Mouse (Mus musculus): ENCODE data around the gene Vps16.

The Vps16 gene

DNA sequence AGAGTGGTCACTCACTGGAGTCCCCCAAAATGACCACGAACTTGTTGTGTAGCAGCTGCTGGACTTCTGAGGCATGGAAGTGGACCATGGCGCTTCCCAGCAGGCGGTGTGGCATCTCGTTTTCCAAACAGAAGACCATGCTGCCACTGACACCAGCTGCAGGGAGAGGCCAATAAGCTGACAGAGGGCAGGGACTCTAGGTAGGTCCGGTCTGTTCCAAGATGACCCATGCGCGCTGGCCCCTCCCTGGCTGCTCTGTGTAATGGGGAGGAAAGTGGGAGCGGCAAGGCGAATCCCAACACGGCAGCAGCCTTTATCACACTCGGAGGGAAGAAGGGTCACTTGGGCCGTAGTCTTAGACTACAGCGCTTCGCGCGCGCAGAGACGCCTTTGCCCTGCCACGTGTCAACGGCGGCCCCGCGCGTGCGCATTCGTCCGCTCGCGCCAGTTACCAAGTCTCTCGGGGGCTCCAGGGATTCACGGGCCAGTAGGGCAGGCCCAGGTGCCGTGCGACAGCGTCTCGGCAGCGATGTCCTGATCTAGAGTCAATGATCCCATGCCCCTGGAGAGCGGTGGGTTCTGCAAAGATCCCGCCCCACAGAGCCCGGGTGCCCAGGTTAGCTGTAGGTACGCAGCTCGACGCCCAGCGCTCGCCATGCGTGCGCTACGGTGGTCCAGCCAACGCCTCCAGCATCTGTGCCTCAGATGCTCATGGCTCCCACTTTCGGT is 578 bp upstream of the Vps16 start:
- peak; percentile 79 for DNase-seq

DNA sequence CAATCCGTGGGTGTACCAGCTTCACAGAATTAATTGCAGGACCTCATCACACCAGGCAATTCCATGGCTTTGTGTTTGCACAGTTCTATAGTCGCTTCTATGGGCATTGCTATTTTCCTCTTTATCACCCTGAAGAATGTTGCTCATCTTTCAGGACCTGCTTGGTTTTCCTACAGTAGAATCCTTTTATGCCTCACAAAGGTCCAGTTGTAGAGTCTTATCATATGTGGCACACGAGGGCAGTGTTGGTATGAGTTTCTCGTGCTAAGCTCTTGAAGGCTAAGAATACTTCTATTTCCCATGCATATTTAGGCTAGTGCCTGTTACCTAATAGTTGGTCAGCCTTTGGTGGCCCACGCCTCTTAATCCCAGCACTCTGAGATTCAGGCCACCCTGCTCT is 973 bp downstream of the Vps16 start:
- DNase-seq = no peak

- no peak for DNase-seq
Observed at GRCm38 (mm10) chr2:130429851-130430250, 5.7 kb downstream of the Vps16 start.

DNA sequence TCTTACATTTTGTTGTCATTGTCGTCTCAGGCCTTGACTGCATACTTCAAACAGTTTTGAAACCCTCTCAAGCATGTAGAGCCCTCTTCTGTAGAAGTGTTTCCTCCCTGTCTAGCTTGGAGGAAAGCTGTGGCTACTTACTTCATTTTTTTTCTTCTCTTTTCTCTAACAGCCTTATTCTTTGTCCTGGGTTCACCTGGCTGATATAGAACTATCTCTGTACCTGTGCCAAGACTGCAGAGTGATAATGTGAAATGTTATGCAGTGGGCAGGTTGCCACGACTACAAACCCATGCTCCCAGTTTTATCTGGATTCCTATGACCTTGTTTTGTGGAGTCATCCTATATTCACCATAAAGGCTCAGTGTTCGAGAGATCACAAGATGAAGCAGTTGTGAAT is 6.3 kb downstream of the Vps16 start:
- DNase-seq = no peak

GRCm38 (mm10) chr2:130432157-130432556 is 8.0 kb downstream of the Vps16 start:
- DNase-seq = no peak

DNA sequence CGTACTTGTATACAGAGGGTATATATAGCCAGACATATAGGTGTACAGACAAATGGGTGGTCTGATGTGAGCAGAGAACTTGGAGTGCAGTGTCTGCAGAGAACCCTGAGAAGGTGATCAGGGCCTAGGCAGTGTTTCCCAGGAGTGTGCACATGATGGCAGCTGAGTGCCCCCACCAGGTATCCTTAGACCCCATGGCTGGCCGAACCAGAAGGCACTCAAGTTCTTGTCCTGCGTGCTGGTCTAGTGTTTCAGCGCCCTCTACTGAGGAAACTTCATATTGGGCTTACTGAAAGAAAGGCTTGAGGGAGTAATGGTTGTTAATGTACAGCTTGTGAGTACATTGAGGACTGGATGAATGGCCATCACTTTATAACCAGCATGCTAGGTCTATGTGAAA is 9.0 kb downstream of the Vps16 start:
- peak; percentile 47 for DNase-seq

DNA sequence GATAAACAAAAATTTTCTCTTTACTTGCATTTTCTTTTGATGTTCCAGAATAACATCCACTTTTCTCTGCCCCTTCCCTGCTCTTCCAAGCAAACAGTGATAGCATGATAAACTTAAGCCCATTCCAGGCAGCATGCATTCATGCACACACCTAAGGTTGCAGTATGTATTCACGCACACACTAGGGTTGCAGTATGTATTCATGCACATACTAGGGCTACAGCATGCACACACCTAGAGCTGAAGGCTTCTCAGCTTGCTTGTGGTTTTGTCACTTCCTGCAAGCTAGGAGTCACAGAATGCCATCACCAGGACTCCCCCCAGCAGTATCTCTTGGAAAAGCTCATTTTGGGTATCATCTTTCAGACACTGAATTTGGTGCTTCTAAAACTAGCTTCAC is 12.6 kb downstream of the Vps16 start:
- no peak for DNase-seq

DNA sequence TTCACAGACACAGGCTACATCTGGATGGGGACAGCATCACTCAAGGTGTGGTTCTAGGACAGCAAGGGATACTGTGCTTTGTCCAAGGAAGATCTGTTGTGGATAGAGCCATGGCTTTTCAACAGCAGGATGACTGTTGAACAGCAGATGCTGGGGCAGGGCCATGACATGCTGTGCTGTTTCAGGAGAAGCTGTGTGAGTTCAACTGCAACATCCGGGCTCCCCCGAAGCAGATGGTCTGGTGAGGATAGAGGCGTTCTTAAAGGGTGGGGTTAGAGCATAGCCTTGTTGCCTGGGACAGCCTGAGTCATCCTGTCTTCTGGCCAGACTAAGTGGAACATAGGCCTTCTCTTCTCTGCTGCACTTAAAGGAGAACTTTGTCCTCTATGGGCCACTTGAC is 14.7 kb downstream of the Vps16 start:
- DNase-seq = no peak

GRCm38 (mm10) chr2:130439840-130440480 is 15.8 kb downstream of the Vps16 start:
- no peak for DNase-seq

- no peak for DNase-seq
Observed at GRCm38 (mm10) chr2:130442162-130442561, 18.0 kb downstream of the Vps16 start.

GRCm38 (mm10) chr2:130448449-130448848 is 24.3 kb downstream of the Vps16 start:
- DNase-seq = no peak

- DNase-seq = peak; percentile 16
Observed at GRCm38 (mm10) chr2:130449021-130449793, 25.1 kb downstream of the Vps16 start.

DNA sequence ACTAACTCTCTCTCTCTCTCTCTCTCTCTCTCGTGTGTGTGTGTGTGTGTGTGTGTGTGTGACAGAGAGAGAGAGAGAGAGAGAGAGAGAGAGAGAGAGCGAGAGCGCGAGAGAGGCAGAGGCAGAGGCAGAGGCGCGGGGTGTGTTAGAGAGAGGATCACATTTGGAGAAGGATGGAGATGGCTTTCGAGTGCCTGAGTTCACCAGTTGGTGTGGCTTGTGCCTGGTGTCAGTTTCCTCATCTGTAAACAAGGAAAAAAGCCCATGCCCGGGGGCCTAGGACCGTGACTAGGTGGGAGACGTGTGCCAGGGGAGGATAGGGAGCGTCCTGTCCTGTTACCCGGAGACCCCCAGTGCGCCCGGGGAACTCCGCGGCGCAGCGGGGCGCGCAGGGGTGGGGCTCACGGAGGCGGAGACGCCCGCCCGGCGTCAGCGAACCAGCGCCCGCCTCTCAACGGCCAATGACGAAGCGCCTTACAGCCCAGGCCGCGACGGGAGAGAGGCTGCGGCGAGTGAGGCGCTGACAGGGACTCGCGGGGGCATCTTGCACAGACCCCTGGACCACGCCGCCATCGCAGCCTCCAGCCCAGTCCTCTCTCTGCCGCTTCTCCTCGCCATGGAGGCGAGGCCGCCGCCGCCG is 25.8 kb downstream of the Vps16 start, which contains the start of gene Ptpra:
Ptpra (plus strand) TSS at position 485 of the 640 bp plus-strand sequence.
- peak; percentile 92 for DNase-seq

DNA sequence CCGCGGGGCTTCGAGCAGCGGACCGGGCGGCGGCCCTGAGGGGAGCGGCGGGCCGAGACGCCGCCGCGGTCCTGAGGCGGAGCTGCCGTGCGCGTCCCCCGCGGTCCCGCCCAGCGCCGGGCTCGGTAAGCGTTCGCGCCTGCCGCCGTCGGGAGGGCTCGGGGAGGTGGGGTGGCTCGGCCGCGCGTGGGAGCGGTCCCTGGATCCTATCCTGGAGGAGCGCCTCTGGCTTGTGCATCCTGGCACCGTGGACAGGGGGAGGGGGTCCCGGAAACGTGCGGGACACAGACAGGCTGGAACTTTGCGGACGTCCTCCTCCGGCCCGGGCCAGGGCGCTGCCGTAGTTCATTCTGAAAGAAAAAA is 26.3 kb downstream of the Vps16 start:
- DNase-seq = peak; percentile 74

- peak; percentile 14 for DNase-seq
Observed at GRCm38 (mm10) chr2:130451086-130451726, 27.1 kb downstream of the Vps16 start.

DNA sequence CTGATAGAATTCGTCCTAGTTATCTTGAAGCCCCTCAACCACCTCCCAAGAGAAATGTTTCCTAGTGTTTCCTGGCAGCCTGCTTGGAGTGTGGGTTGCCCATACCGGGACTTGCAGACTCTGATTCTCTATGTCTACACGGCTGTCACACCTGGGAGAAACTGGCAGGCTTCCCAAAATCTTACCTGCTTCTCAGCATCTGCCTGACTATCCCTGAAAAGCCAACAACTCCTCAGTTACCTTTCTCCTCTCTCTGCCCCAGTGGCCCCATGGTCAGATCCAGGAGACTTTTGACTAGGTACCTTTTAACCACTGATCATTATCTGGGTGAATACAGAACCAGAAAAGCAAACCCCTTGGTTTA is 27.6 kb downstream of the Vps16 start:
- peak; percentile 14 for DNase-seq

- DNase-seq = no peak
Observed at GRCm38 (mm10) chr2:130452266-130452665, 28.1 kb downstream of the Vps16 start.

DNA sequence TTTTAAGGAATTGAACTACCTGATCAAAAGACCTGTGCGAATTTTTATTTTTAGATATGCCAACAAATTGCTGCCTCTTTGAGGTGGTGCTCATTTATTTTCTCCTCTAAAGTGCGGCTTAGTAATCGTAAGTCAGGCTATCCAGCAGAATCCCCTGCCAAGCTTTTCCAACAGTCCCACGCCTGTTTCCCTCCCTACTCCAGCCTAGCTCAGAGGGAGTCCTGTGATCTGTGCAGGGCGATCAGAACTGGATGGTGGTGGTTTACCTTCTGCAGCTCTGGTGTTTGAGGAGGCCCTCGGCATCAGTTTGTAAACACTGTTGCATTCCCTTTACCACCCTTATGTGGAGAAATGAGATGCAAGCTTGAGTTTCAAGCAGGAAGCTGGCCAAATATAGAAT is 29.3 kb downstream of the Vps16 start:
- no peak for DNase-seq

GRCm38 (mm10) chr2:130454748-130455370 is 30.7 kb downstream of the Vps16 start:
- DNase-seq = peak; percentile 51

DNA sequence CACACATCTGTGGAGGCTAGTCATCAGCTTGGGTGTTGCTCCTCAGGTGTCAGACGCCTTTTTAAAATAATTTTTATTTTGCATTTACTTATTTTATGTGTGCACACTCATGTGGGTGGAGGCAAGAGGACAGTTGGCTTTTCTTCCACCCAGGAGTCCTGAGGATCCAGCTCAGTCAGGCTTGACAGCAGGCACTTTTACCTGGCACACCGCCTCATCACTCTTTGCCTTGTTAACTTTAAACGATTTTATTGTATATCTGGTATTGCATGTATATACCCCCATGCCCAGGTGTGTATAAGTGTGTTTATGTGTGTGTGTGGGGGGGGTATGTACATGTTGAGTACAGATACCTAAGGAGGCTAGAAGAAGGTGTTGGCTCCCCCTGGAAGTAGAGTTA is 33.7 kb downstream of the Vps16 start:
- DNase-seq = peak; percentile 25

- no peak for DNase-seq
Observed at GRCm38 (mm10) chr2:130459576-130459975, 35.4 kb downstream of the Vps16 start.

DNA sequence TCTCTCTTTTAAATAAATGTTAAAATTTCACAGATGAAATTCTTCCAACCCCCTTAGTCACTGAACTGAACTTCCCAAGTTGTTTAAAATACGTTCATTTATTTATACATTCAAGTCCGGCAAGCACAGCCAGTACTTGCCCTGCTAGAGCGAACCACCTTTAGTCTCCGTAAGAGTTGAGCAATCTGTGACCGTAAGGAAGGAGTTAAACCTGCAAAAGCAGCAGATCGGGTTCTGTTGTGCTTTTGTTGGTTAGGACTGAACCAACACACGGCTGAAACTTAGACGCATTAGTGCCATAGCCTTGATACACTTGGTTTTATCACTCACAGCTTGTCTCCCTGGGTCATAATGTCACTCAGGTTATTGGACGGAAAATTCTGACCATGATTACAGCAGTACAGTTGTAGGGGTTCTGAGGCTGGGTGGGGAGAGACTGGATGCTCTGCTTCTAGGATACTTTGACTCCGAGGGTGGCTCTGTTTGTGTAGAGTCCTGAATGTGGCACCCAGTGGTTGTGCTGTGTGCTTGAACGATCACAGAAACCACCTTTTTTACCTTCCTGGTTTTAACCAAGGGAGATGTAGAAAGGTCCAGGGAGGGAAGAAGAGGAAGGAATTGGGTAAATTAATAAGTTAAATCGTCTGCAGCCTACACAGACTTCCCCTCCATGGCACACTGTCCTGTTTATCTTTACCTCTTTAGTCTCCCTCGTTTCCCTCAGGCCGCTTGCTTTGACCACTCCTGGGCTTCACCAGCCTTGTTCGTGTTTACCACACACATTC is 37.3 kb downstream of the Vps16 start:
- no peak for DNase-seq
